Mouse (Mus musculus) G1E-ER4 (cell line): ENCODE results near the gene Trpc3. TPM values are rescaled to one million over a fixed set of nuclear protein-coding genes. Genes with fewer than 3 reads are reported as not detected.

ENCODE experiments used
- GATA1 ChIP-seq: IDR thresholded peaks from one replicate; pipeline ENCODE4 v1.8.0; 2012; ENCODE audit warnings: low read length, inconsistent platforms
- polyA plus RNA-seq: library from polyadenylated mRNA; stranded (reverse); fragments of >175 nt; gene quantifications from 2 replicates; pipeline ENCODE4 v1.2.3, GENCODE M21; 2012

The Trpc3 gene
- polyA plus RNA-seq, result not detected in 2 replicates

GRCm38 (mm10) chr3:36689392-36690291, at the start of gene Trpc3:
TSS of gene Trpc3 (minus strand) at chr3:36690167.
- TF ChIP-seq GATA1, result no peak

- TF ChIP-seq GATA1, result no peak
Observed at GRCm38 (mm10) chr3:36738071-36738470, 48.1 kb upstream of the Trpc3 start.

GRCm38 (mm10) chr3:36733075-36733474, 43.1 kb upstream of the Trpc3 start:
- TF ChIP-seq GATA1, result no peak

- no peak for TF ChIP-seq GATA1
Observed at GRCm38 (mm10) chr3:36726545-36726944, 36.6 kb upstream of the Trpc3 start.

- TF ChIP-seq GATA1, result no peak
Observed at GRCm38 (mm10) chr3:36721850-36722249, 31.9 kb upstream of the Trpc3 start.

GRCm38 (mm10) chr3:36709521-36709920, 19.6 kb upstream of the Trpc3 start:
- no peak for TF ChIP-seq GATA1

- TF ChIP-seq GATA1, result no peak
Observed at GRCm38 (mm10) chr3:36690292-36690650, 304 bp upstream of the Trpc3 start.

- no peak for TF ChIP-seq GATA1
Observed at GRCm38 (mm10) chr3:36688874-36689273, 1.1 kb downstream of the Trpc3 start.

- TF ChIP-seq GATA1, result no peak
Observed at GRCm38 (mm10) chr3:36675822-36676221, 14.1 kb downstream of the Trpc3 start.

- no peak for TF ChIP-seq GATA1
Observed at GRCm38 (mm10) chr3:36667814-36668213, 22.2 kb downstream of the Trpc3 start.

GRCm38 (mm10) chr3:36644554-36645244, 45.3 kb downstream of the Trpc3 start:
- no peak for TF ChIP-seq GATA1

- TF ChIP-seq GATA1, result no peak
Observed at GRCm38 (mm10) chr3:36643354-36643753, 46.6 kb downstream of the Trpc3 start.

- TF ChIP-seq GATA1, result no peak
Observed at GRCm38 (mm10) chr3:36642736-36643135, 47.2 kb downstream of the Trpc3 start.

- no peak for TF ChIP-seq GATA1
Observed at GRCm38 (mm10) chr3:36640787-36641186, 49.2 kb downstream of the Trpc3 start.

- TF ChIP-seq GATA1, result no peak
Observed at GRCm38 (mm10) chr3:36635449-36635848, 54.5 kb downstream of the Trpc3 start.

GRCm38 (mm10) chr3:36626803-36627202, 63.2 kb downstream of the Trpc3 start:
- TF ChIP-seq GATA1, result no peak

GRCm38 (mm10) chr3:36618181-36618580, 71.8 kb downstream of the Trpc3 start:
- TF ChIP-seq GATA1, result no peak
